Mouse (Mus musculus) kidney, adult 11 months (tissue): ENCODE results near the gene Rhox12.

Experiments
- DNase-seq: peaks from one replicate; pipeline ENCODE4 v3.0.0; 2022

Rhox12 gene

DNA sequence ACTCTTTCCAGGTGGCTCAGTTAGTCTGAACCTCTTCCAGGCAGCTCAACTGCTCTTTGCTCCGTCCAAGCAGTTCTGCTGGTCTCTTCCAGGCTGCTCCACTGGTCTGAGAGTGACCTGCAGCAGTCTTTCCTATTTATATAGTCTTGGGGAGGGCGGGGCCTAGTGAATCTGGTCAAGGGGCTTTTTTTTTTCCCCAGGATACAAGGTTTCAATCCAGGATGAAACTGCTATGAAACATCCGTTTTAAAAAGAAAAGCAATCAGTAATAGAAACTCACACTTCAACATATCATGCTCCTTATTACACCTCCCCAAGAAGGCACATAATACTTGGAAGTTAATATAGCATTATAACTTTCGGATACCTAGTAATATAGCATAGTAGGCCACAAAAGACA is at the start of gene Rhox12:
Gene Rhox12, minus strand, starts transcription at position 101 of the 400 bp plus-strand sequence.
- DNase-seq, result no peak

DNA sequence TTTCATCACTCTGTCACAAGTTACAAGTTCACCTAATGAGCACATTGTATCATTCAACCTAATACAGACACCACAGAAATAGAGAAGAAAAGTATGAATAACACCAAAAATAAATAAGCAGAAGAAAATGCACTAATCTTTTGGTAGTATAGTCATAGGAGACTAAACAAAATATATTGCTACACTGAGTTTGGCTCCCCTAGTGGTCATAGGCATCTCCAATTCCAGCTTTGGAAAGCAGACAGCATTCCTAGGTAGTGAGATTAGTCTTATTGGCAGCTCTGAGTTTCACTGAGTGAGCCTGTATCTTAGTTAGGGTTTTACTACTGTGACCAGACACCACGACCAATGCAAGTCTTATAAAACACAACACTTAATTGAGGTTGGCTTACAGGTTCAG is 48.4 kb upstream of the Rhox12 start:
- DNase-seq, result no peak

DNA sequence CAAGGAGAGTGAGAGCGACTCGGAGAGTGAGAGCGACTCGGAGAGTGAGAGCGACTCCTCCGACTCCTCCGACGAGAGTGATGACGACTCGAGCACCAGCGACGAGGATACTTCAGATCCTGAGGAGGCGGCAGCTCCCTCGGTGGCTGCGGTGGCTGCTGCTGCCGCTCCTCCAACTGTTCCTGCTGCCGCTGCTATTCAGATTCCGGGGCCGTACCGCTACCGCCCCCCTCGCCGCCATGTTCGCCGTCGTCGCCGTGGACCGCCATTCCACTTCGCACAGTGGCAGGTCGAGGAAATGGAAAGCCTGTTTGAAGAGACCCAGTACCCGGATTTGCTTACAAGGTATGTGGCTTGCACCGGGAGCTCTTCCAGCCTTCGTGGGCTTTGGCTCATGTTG is 10.8 kb upstream of the Rhox12 start:
- DNase-seq, result no peak

DNA sequence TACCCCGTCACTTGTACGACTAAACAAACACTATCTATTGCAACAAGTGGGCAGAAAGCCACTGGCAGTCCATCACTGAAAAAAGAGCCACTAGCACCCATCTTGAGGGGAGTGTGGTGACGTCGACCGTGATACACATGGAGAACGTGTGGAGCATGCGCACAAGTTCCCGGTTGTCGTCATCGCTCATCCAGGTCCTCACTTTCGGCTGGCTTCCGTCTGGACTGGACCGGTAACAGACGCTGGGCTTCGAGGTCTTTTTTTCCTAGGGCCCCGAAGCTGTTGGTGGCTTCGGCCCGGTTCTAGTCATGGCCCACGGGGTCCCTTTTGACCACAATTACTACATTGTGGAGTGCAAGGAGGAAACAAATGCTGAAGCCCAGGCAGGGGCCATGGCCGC is 10.3 kb upstream of the Rhox12 start, which contains the start of gene Rhox13:
Gene Rhox13, plus strand, starts transcription at position 238 of the 400 bp plus-strand sequence.
- DNase-seq, result no peak

DNA sequence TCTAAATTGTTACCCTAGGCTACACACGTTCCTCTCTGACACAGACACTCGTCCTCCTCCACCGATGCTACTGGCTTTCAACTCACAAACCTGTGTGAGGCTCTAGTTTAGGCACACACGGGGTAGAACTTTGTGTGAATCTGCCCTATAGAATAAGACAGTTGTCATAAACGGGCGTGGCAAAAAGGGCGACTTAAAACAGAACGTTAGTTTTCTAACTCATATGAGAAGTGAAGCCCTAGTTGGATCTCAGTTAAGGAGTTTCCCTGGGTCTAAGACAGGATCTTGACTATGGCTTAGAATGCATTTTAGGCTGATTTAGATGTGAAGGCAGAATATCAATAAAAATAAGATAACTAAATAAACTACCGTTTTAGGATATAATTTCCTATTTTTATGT is 25.7 kb downstream of the Rhox12 start, which contains the start of gene Rhox11:
Gene Rhox11, minus strand, starts transcription at position 101 of the 400 bp plus-strand sequence.
- no peak for DNase-seq

DNA sequence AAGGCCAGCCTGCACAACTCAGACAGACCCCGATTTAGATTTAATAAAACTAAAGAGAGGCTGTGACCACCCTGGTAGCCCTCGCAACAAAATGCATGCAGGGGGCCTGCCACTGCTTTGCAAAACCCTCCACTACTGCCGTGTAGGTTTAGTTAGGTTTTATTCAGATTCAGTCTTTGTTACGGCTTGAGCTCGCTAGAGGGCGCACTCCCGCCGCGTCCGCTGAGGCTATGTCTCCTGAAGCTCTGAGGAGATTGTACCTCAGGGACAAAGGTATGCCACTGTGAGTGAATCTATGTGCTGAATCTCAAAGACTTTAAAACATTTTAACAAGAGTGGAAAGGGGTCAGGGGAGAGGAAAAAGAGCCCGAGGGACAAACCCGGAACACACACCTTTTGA is 26.5 kb downstream of the Rhox12 start:
- DNase-seq, result peak; percentile 26

DNA sequence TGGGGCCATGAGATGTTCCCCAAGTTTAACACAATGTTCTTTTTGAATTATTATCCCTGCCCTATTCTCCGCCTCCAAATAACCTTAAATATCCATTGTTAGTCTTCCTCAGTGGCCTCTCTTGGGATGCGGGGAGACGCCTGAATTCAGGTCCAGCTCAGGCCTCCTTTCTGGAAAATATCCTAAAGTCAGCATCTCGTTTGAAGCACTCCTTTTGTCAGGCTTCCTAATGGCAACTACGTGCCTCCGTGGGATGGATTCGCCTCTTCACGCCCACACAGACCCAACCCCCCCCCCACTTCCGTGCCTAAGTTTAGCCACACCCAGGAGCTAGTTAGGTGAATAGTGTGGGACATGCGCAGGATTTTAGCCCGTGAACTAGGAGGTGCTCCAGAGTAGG is 44.5 kb downstream of the Rhox12 start, which contains the start of gene Rhox10:
Gene Rhox10, plus strand, starts transcription at position 301 of the 400 bp plus-strand sequence.
- no peak for DNase-seq

DNA sequence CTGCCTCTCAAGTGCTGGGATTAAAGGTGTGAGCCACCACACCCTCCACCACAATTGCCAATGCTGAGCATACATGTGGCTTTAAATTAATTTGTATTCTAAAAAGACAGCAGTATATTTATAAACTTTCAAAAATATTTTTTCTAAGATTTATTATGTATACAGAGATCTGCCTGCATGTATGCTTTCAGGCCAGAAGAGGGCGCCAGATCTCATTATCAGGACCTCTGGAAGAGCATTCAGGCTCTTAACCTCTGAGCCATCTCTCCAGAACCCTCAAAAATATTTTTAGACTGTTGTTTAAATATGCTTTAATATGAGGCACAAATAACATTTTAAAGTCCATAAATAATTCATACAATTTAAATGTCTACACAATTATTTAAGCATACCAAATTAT is 49.2 kb downstream of the Rhox12 start:
- no peak for DNase-seq
